Mouse (Mus musculus): Measurements from ENCODE around the gene Agbl4. TPM values are rescaled to one million over a fixed set of nuclear protein-coding genes. Genes with fewer than 3 reads are reported as not detected.

Gene Agbl4
- polyA plus RNA-seq, 2 experiments = 0.17 to 0.21 TPM

GRCm38 (mm10) chr4:111441709-111442108 lies 1044.2 kb downstream of the Agbl4 start:
- H3K4me2 ChIP-seq (replicated peaks; ENCODE audit: low read depth, low read length, severe bottlenecking) = no peak overlapping the region
- DNase-seq (ENCODE audit: low spot score) = no peak
- 56% methylated on average over 1 of the region's 1 CpGs for WGBS

GRCm38 (mm10) chr4:111442435-111443238 lies 1045.2 kb downstream of the Agbl4 start:
- no peaks in the 10 kb centered on the region for H3K27me3 ChIP-seq (ENCODE audit: control insufficient read depth, insufficient read depth, low read length)
- DNase-seq (ENCODE audit: low spot score) (no peak), ATAC-seq (ENCODE audit: low FRiP score, low read depth) (no peak)
- H3K27ac ChIP-seq (replicated peaks; ENCODE audit: low read depth, low read length) = no peak overlapping the region
- peaks cover 36% of the 10 kb centered on the region for H3K36me3 ChIP-seq (ENCODE audit: control insufficient read depth, insufficient read depth, low read length)
- no peaks in the 10 kb centered on the region for H3K9me3 ChIP-seq (ENCODE audit: control insufficient read depth, low read length)
- TF ChIP-seq POLR2A (IDR thresholded peaks at IDR 0.05; ENCODE audit: borderline replicate concordance, extremely low read depth, insufficient read depth, insufficient read length) = no peak
- no peak overlapping the region for H3K9ac ChIP-seq (ENCODE audit: low read depth, low read length, severe bottlenecking)
- 0 out of 2 replicates have a peak, but pooled peaks cover 5% of the 10 kb centered on the region for H3K4me1 ChIP-seq (ENCODE audit: control insufficient read depth, insufficient read depth, low read length)
- 71% methylated on average over 1 of the region's 1 CpGs for WGBS
- no peak overlapping the region for H3K4me3 ChIP-seq (replicated peaks; ENCODE audit: low read length)
- no peak overlapping the region for H3K4me2 ChIP-seq (replicated peaks; ENCODE audit: low read depth, low read length, severe bottlenecking)

More at GRCm38 (mm10) chr4:111441709-111442108, 1044.2 kb downstream of the Agbl4 start:
- Histone ChIP-seq H3K4me1 (ENCODE audit: control insufficient read depth, insufficient read depth, low read length) (0 out of 2 replicates have a peak, but pooled peaks cover 5% of the 10 kb centered on the region), H3K27ac (replicated peaks; ENCODE audit: low read depth, low read length) (no peak overlapping the region), H3K27me3 (ENCODE audit: control insufficient read depth, insufficient read depth, low read length) (no peaks in the 10 kb centered on the region), H3K4me3 (replicated peaks; ENCODE audit: low read length) (no peak overlapping the region), H3K36me3 (ENCODE audit: control insufficient read depth, insufficient read depth, low read length) (peaks cover 35% of the 10 kb centered on the region), H3K9me3 (ENCODE audit: control insufficient read depth, low read length) (no peaks in the 10 kb centered on the region), H3K9ac (ENCODE audit: low read depth, low read length, severe bottlenecking) (no peak overlapping the region)
- no peak for TF ChIP-seq POLR2A (IDR thresholded peaks at IDR 0.05; ENCODE audit: borderline replicate concordance, extremely low read depth, insufficient read depth, insufficient read length)
- no peak for ATAC-seq (ENCODE audit: low FRiP score, low read depth)

GRCm38 (mm10) chr4:111443906-111444615 lies 1046.6 kb downstream of the Agbl4 start:
- Histone ChIP-seq H3K4me3 (replicated peaks; ENCODE audit: low read length) (no peak overlapping the region), H3K27ac (replicated peaks; ENCODE audit: low read depth, low read length) (no peak overlapping the region), H3K4me2 (replicated peaks; ENCODE audit: low read depth, low read length, severe bottlenecking) (no peak overlapping the region), H3K4me1 (ENCODE audit: control insufficient read depth, insufficient read depth, low read length) (0 out of 2 replicates have a peak, but pooled peaks cover 5% of the 10 kb centered on the region), H3K36me3 (ENCODE audit: control insufficient read depth, insufficient read depth, low read length) (peaks cover 40% of the 10 kb centered on the region), H3K9me3 (ENCODE audit: control insufficient read depth, low read length) (no peaks in the 10 kb centered on the region), H3K27me3 (ENCODE audit: control insufficient read depth, insufficient read depth, low read length) (no peaks in the 10 kb centered on the region), H3K9ac (ENCODE audit: low read depth, low read length, severe bottlenecking) (no peak overlapping the region)
- DNase-seq (ENCODE audit: low spot score) (no peak), ATAC-seq (ENCODE audit: low FRiP score, low read depth) (no peak)
- WGBS = 67% methylated on average over 10 of the region's 10 CpGs
- TF ChIP-seq POLR2A (IDR thresholded peaks at IDR 0.05; ENCODE audit: borderline replicate concordance, extremely low read depth, insufficient read depth, insufficient read length) = no peak

- Histone ChIP-seq H3K9me3 (ENCODE audit: control insufficient read depth, low read length) (no peaks in the 10 kb centered on the region), H3K27me3 (ENCODE audit: control insufficient read depth, insufficient read depth, low read length) (no peaks in the 10 kb centered on the region), H3K4me3 (replicated peaks; ENCODE audit: low read length) (no peak overlapping the region), H3K4me2 (replicated peaks; ENCODE audit: low read depth, low read length, severe bottlenecking) (no peak overlapping the region), H3K27ac (replicated peaks; ENCODE audit: low read depth, low read length) (no peak overlapping the region), H3K9ac (ENCODE audit: low read depth, low read length, severe bottlenecking) (no peak overlapping the region), H3K4me1 (ENCODE audit: control insufficient read depth, insufficient read depth, low read length) (0 out of 2 replicates have a peak, but pooled peaks cover 5% of the 10 kb centered on the region), H3K36me3 (ENCODE audit: control insufficient read depth, insufficient read depth, low read length) (peaks cover 44% of the 10 kb centered on the region)
- TF ChIP-seq POLR2A (IDR thresholded peaks at IDR 0.05; ENCODE audit: borderline replicate concordance, extremely low read depth, insufficient read depth, insufficient read length) = no peak
- ATAC-seq (ENCODE audit: low FRiP score, low read depth) = no peak
- WGBS = 44% methylated on average over 1 of the region's 1 CpGs
- no peak for DNase-seq (ENCODE audit: low spot score)
Observed at GRCm38 (mm10) chr4:111444616-111445160, 1047.2 kb downstream of the Agbl4 start.

- ATAC-seq (ENCODE audit: low FRiP score, low read depth) = no peak
- H3K4me3 ChIP-seq (replicated peaks; ENCODE audit: low read length) = no peak overlapping the region
- no peak overlapping the region for H3K9ac ChIP-seq (ENCODE audit: low read depth, low read length, severe bottlenecking)
- TF ChIP-seq POLR2A (IDR thresholded peaks at IDR 0.05; ENCODE audit: borderline replicate concordance, extremely low read depth, insufficient read depth, insufficient read length) = no peak
- H3K9me3 ChIP-seq (ENCODE audit: control insufficient read depth, low read length) = no peaks in the 10 kb centered on the region
- no peak overlapping the region for H3K4me2 ChIP-seq (replicated peaks; ENCODE audit: low read depth, low read length, severe bottlenecking)
- DNase-seq (ENCODE audit: low spot score) = no peak
- WGBS = 88% methylated on average over 3 of the region's 3 CpGs
- H3K4me1 ChIP-seq (ENCODE audit: control insufficient read depth, insufficient read depth, low read length) = no peaks in the 10 kb centered on the region
- no peaks in the 10 kb centered on the region for H3K27me3 ChIP-seq (ENCODE audit: control insufficient read depth, insufficient read depth, low read length)
- no peak overlapping the region for H3K27ac ChIP-seq (replicated peaks; ENCODE audit: low read depth, low read length)
- peaks cover 44% of the 10 kb centered on the region for H3K36me3 ChIP-seq (ENCODE audit: control insufficient read depth, insufficient read depth, low read length)
Observed at GRCm38 (mm10) chr4:111447918-111448317, 1050.5 kb downstream of the Agbl4 start.
